Mouse (Mus musculus) MEL (cell line): ENCODE data around the gene Sh2d3c. TPM values are rescaled to one million over a fixed set of nuclear protein-coding genes. Genes with fewer than 3 reads are reported as not detected.

Experiments used
- DNase-seq: peaks from one replicate; pipeline ENCODE4 v3.0.0; 2011; ENCODE audit warnings: low read depth, low spot score
- H3K27ac ChIP-seq: 2 replicates; pipeline ENCODE4 v1.5.1; 2012; ENCODE audit warnings: low read depth, mild to moderate bottlenecking, control low read depth, low read length, moderate library complexity; ENCODE audit not compliant: control insufficient read depth
- H3K27me3 ChIP-seq, 2 experiments: fragments of 150-350 bp in 1 of 2; sonication (generic) in 1 of 2; 2 replicates each; pipeline ENCODE4 v1.6.1; 2012; ENCODE audit warnings: low read length in 2 of 2, mild to moderate bottlenecking in 2 of 2, improper control_type of control experiment in 1 of 2, moderate library complexity in 1 of 2; ENCODE audit not compliant: insufficient read depth in 2 of 2, control insufficient read depth in 1 of 2
- H3K36me3 ChIP-seq, 2 experiments: 2 replicates each; pipeline ENCODE4 v1.6.1; 2012 to 2014; ENCODE audit warnings: low read length in 2 of 2, improper control_type of control experiment in 1 of 2, inconsistent platforms in 1 of 2, mild to moderate bottlenecking in 1 of 2; ENCODE audit not compliant: insufficient read depth in 2 of 2, control insufficient read depth in 1 of 2
- H3K4me1 ChIP-seq, 2 experiments: fragments of 150-350 bp in 1 of 2; sonication (generic) in 1 of 2; 2 replicates each; pipeline ENCODE4 v1.6.1; 2012; ENCODE audit warnings: low read length in 2 of 2, improper control_type of control experiment in 1 of 2, mild to moderate bottlenecking in 1 of 2; ENCODE audit not compliant: insufficient read depth in 2 of 2, control insufficient read depth in 1 of 2
- H3K4me3 ChIP-seq, 2 experiments: fragments of 150-350 bp in 1 of 2; sonication (generic) in 1 of 2; 2 replicates each; pipeline ENCODE4 v1.5.1; 2012; ENCODE audit warnings: low read depth in 2 of 2, low read length in 2 of 2, mild to moderate bottlenecking in 2 of 2, moderate library complexity in 2 of 2, control low read depth in 1 of 2, improper control_type of control experiment in 1 of 2; ENCODE audit not compliant: control insufficient read depth in 1 of 2, insufficient read depth in 1 of 2
- H3K79me2 ChIP-seq: 2 replicates; pipeline ENCODE4 v1.6.1; 2012; ENCODE audit warnings: mild to moderate bottlenecking, low read length, moderate library complexity; ENCODE audit not compliant: control insufficient read depth, poor library complexity, insufficient read depth
- H3K9ac ChIP-seq: 2 replicates; pipeline ENCODE4 v1.6.1; 2012; ENCODE audit warnings: low read depth, mild to moderate bottlenecking, control low read depth, low read length, moderate library complexity; ENCODE audit not compliant: control insufficient read depth, poor library complexity, severe bottlenecking
- H3K9me3 ChIP-seq: fragments of 150-350 bp; sonication (generic); replicated peaks from 2 replicates; pipeline ENCODE4 v1.6.1; 2012; ENCODE audit warnings: mild to moderate bottlenecking, low read length, improper control_type of control experiment, moderate library complexity; ENCODE audit not compliant: insufficient read depth
- BHLHE40 ChIP-seq: IDR thresholded peaks from 2 replicates; pipeline ENCODE4 v1.6.1; 2012; ENCODE audit warnings: low read depth, mild to moderate bottlenecking, inconsistent platforms, low read length, improper control_type of control experiment, borderline replicate concordance
- CHD1 ChIP-seq: IDR thresholded peaks from 2 replicates; pipeline ENCODE4 v1.6.1; 2012; ENCODE audit warnings: low read depth, mild to moderate bottlenecking, inconsistent platforms, low read length, improper control_type of control experiment
- CHD2 ChIP-seq: IDR thresholded peaks from 2 replicates; pipeline ENCODE4 v1.6.1; 2011; ENCODE audit warnings: low read length, improper control_type of control experiment
- E2F4 ChIP-seq: IDR thresholded peaks from 2 replicates; pipeline ENCODE4 v1.6.1; 2011; ENCODE audit warnings: low read depth, low read length, improper control_type of control experiment, borderline replicate concordance
- ELF1 ChIP-seq: IDR thresholded peaks from 2 replicates; pipeline ENCODE4 v1.6.1; 2014; ENCODE audit warnings: low read depth, mild to moderate bottlenecking, inconsistent platforms, low read length, improper control_type of control experiment, moderate library complexity
- EP300 ChIP-seq, 2 experiments: IDR thresholded peaks; 2 replicates each; pipeline ENCODE4 v1.6.1; 2011; ENCODE audit warnings: improper control_type of control experiment in 2 of 2, low read length in 2 of 2, low read depth in 1 of 2, mild to moderate bottlenecking in 1 of 2
- ETS1 ChIP-seq: IDR thresholded peaks from 2 replicates; pipeline ENCODE4 v1.6.1; 2012; ENCODE audit warnings: low read depth, mild to moderate bottlenecking, inconsistent platforms, low read length, improper control_type of control experiment, moderate library complexity
- GABPA ChIP-seq: IDR thresholded peaks from 2 replicates; pipeline ENCODE4 v1.6.1; 2012; ENCODE audit warnings: low read depth, mild to moderate bottlenecking, inconsistent platforms, low read length, improper control_type of control experiment, moderate library complexity
- GATA1 ChIP-seq: IDR thresholded peaks from 2 replicates; pipeline ENCODE4 v1.6.1; 2011; ENCODE audit warnings: low read depth, low read length, improper control_type of control experiment
- HCFC1 ChIP-seq: IDR thresholded peaks from 2 replicates; pipeline ENCODE4 v1.6.1; 2012; ENCODE audit warnings: low read depth, mild to moderate bottlenecking, inconsistent platforms, low read length, improper control_type of control experiment, moderate library complexity
- JUND ChIP-seq: IDR thresholded peaks from 2 replicates; pipeline ENCODE4 v1.6.1; 2011; ENCODE audit warnings: low read depth, mild to moderate bottlenecking, improper control_type of control experiment, low read length
- KAT2A ChIP-seq: conservative IDR thresholded peaks from 2 replicates; pipeline ENCODE4 v1.6.1; 2012; ENCODE audit warnings: low read depth, low read length, improper control_type of control experiment, inconsistent platforms
- MAFK ChIP-seq: IDR thresholded peaks from 2 replicates; pipeline ENCODE4 v1.6.1; 2011; ENCODE audit warnings: low read depth, mild to moderate bottlenecking, low read length, improper control_type of control experiment, borderline replicate concordance
- MAX ChIP-seq: IDR thresholded peaks from 2 replicates; pipeline ENCODE4 v1.6.1; 2011; ENCODE audit warnings: low read length, improper control_type of control experiment
- MAZ ChIP-seq: IDR thresholded peaks from 2 replicates; pipeline ENCODE4 v1.6.1; 2012; ENCODE audit warnings: low read depth, mild to moderate bottlenecking, inconsistent platforms, low read length, improper control_type of control experiment
- MEF2A ChIP-seq: IDR thresholded peaks from 2 replicates; pipeline ENCODE4 v1.6.1; 2014; ENCODE audit warnings: low read depth, mild to moderate bottlenecking, inconsistent platforms, low read length, improper control_type of control experiment; ENCODE audit not compliant: poor library complexity, insufficient replicate concordance, severe bottlenecking; ENCODE audit errors: extremely low read depth
- MXI1 ChIP-seq: IDR thresholded peaks from 2 replicates; pipeline ENCODE4 v1.6.1; 2011; ENCODE audit warnings: mild to moderate bottlenecking, low read depth, low read length, improper control_type of control experiment
- MYB ChIP-seq: IDR thresholded peaks from 2 replicates; pipeline ENCODE4 v1.6.1; 2011; ENCODE audit warnings: mild to moderate bottlenecking, low read depth, low read length, improper control_type of control experiment
- MYC ChIP-seq: IDR thresholded peaks from 2 replicates; pipeline ENCODE4 v1.6.1; 2011; ENCODE audit warnings: low read depth, mild to moderate bottlenecking, low read length, improper control_type of control experiment, moderate library complexity
- NELFE ChIP-seq: IDR thresholded peaks from 2 replicates; pipeline ENCODE4 v1.6.1; 2011; ENCODE audit warnings: low read depth, low read length, improper control_type of control experiment
- POLR2A ChIP-seq, 2 experiments: IDR thresholded peaks; 2 replicates each; pipeline ENCODE4 v1.6.1; 2011 to 2012; ENCODE audit warnings: low read length in 2 of 2, mild to moderate bottlenecking in 2 of 2, control low read depth in 1 of 2, improper control_type of control experiment in 1 of 2, low read depth in 1 of 2, moderate library complexity in 1 of 2; ENCODE audit not compliant: control insufficient read depth in 1 of 2, insufficient read depth in 1 of 2, poor library complexity in 1 of 2
- POLR2AphosphoS5 ChIP-seq: IDR thresholded peaks from 2 replicates; pipeline ENCODE4 v1.6.1; 2012; ENCODE audit warnings: low read depth, borderline replicate concordance, mild to moderate bottlenecking, inconsistent platforms, low read length, moderate library complexity, mixed read lengths
- RCOR1 ChIP-seq: IDR thresholded peaks from 2 replicates; pipeline ENCODE4 v1.6.1; 2012; ENCODE audit warnings: low read depth, mild to moderate bottlenecking, inconsistent platforms, low read length, improper control_type of control experiment
- SMC3 ChIP-seq: IDR thresholded peaks from 2 replicates; pipeline ENCODE4 v1.6.1; 2011; ENCODE audit warnings: low read depth, low read length, improper control_type of control experiment
- TAL1 ChIP-seq: IDR thresholded peaks from 2 replicates; pipeline ENCODE4 v1.6.1; 2012; ENCODE audit warnings: mild to moderate bottlenecking, inconsistent platforms, low read length, moderate library complexity, mixed read lengths
- TBP ChIP-seq: IDR thresholded peaks from 2 replicates; pipeline ENCODE4 v1.8.0; 2011; ENCODE audit warnings: low read depth, low read length, improper control_type of control experiment
- USF2 ChIP-seq, 2 experiments: IDR thresholded peaks; 2 replicates each; pipeline ENCODE4 v1.6.1; 2011 to 2012; ENCODE audit warnings: improper control_type of control experiment in 2 of 2, low read length in 2 of 2, borderline replicate concordance in 1 of 2, inconsistent platforms in 1 of 2, low read depth in 1 of 2, mild to moderate bottlenecking in 1 of 2; ENCODE audit not compliant: insufficient read depth in 1 of 2
- ZKSCAN1 ChIP-seq: IDR thresholded peaks from 2 replicates; pipeline ENCODE4 v1.6.1; 2012; ENCODE audit warnings: low read depth, mild to moderate bottlenecking, inconsistent platforms, low read length, improper control_type of control experiment, moderate library complexity
- ZNF384 ChIP-seq: IDR thresholded peaks from 2 replicates; pipeline ENCODE4 v1.6.1; 2012; ENCODE audit warnings: low read depth, mild to moderate bottlenecking, inconsistent platforms, low read length, improper control_type of control experiment
- polyA plus RNA-seq, 2 experiments: library from polyadenylated mRNA; stranded (reverse) in 1 of 2; unstranded in 1 of 2; fragments of >175 nt in 1 of 2; fragments of >200 nt in 1 of 2; gene quantifications; 2 replicates each; pipeline versions ENCODE4 v1.2.1 to v1.2.4; 2012; ENCODE audit warnings: low replicate concordance in 2 of 2, low read depth in 1 of 2; ENCODE audit not compliant: insufficient read length in 2 of 2, insufficient read depth in 1 of 2, missing spikeins in 1 of 2
- total RNA-seq: library from RNA; depleted of rRNA; stranded (reverse); fragments of 300-350 nt; gene quantifications from 2 replicates; pipeline ENCODE4 v1.2.3, GENCODE M21; 2012

Gene Sh2d3c
- total and polyA plus RNA-seq, 3 experiments, result 0.19 to 0.43 TPM; not detected in 1

GRCm38 (mm10) chr2:32685807-32686206 is 35.0 kb upstream of the Sh2d3c start:
- Histone ChIP-seq H3K9ac (no peak overlapping the region), H3K27ac (no peak overlapping the region), H3K79me2 (no peaks in the 10 kb centered on the region), H3K4me3 (no peak overlapping the region), H3K36me3 (peaks cover 0 to 5% of the 10 kb centered on the region in 2 experiments; a peak in 2 of 4 replicates), H3K9me3 (no peaks in the 10 kb centered on the region), H3K27me3 (no peaks in the 10 kb centered on the region), H3K4me1 (no peaks in the 10 kb centered on the region)
- TF ChIP-seq NELFE, result no peak
- TF ChIP-seq ZKSCAN1, result no peak
- no peak for TF ChIP-seq MXI1
- TF ChIP-seq GATA1, result no peak
- TF ChIP-seq TBP, result no peak
- TF ChIP-seq MAX, result no peak
- TF ChIP-seq MYB, result no peak
- TF ChIP-seq CHD2, result no peak
- TF ChIP-seq MYC, result no peak
- no peak for TF ChIP-seq RCOR1
- TF ChIP-seq ETS1, result no peak
- TF ChIP-seq POLR2A (IDR thresholded peaks at IDR 0.05; ENCODE audit: control insufficient read depth in 1 of 2, insufficient read depth in 1 of 2, low read depth in 1 of 2, low read length in 2 of 2, poor library complexity in 1 of 2), result no peak
- TF ChIP-seq POLR2AphosphoS5, result no peak
- no peak for TF ChIP-seq HCFC1
- no peak for TF ChIP-seq USF2 (IDR thresholded peaks at IDR 0.05; ENCODE audit: borderline replicate concordance in 1 of 2, insufficient read depth in 1 of 2, low read depth in 1 of 2, low read length in 2 of 2)
- TF ChIP-seq MAZ, result no peak
- TF ChIP-seq CHD1, result no peak
- TF ChIP-seq EP300 (IDR thresholded peaks at IDR 0.05; ENCODE audit: low read depth in 1 of 2, low read length in 2 of 2), result no peak
- no peak for TF ChIP-seq GABPA
- no peak for DNase-seq

GRCm38 (mm10) chr2:32686640-32687039 is 34.2 kb upstream of the Sh2d3c start:
- no peaks in the 10 kb centered on the region for H3K27me3 ChIP-seq
- no peak overlapping the region for H3K4me3 ChIP-seq
- no peaks in the 10 kb centered on the region for H3K79me2 ChIP-seq
- TF ChIP-seq MYC (no peak), GATA1 (no peak), BHLHE40 (no peak), E2F4 (no peak), HCFC1 (no peak), POLR2A (IDR thresholded peaks at IDR 0.05; ENCODE audit: control insufficient read depth in 1 of 2, insufficient read depth in 1 of 2, low read depth in 1 of 2, low read length in 2 of 2, poor library complexity in 1 of 2) (no peak), JUND (no peak), RCOR1 (no peak), MEF2A (no peak), TAL1 (no peak), CHD2 (no peak), CHD1 (no peak), ZNF384 (no peak), SMC3 (no peak), KAT2A (no peak), MAFK (no peak), TBP (no peak), GABPA (no peak), ELF1 (no peak), POLR2AphosphoS5 (no peak)
- no peak overlapping the region for H3K27ac ChIP-seq
- H3K36me3 ChIP-seq, result peaks cover 0 to 5% of the 10 kb centered on the region in 2 experiments; a peak in 2 of 4 replicates
- H3K9ac ChIP-seq, result no peak overlapping the region
- H3K9me3 ChIP-seq, result no peaks in the 10 kb centered on the region
- DNase-seq, result no peak
- H3K4me1 ChIP-seq, result no peaks in the 10 kb centered on the region
